Mouse (Mus musculus) CD4-positive, CD25-positive, alpha-beta regulatory T cell, adult 2 months (primary cell): ENCODE results near the gene Dnajc16.
A peak's percentile ranks its signal among the peaks of the same experiment; 100 is the strongest.
"Not testable (repeated sequence)": the region's sequence is repeated elsewhere in the genome, so short reads cannot be mapped to it uniquely, and the experiment has no call there.

Source experiments
- DNase-seq: peaks from one replicate; pipeline ENCODE4 v3.0.0-alpha.2; 2012; ENCODE audit warnings: low read depth, low spot score

Gene Dnajc16

GRCm38 (mm10) chr4:141796356-141796755, 5.6 kb upstream of the Dnajc16 start:
- no peak for DNase-seq

GRCm38 (mm10) chr4:141794152-141794535, 3.4 kb upstream of the Dnajc16 start:
- DNase-seq = no peak

GRCm38 (mm10) chr4:141793282-141794151, 2.8 kb upstream of the Dnajc16 start, which contains the start of gene Casp9:
Gene Casp9 (plus strand): TSS chr4:141793612.
- peak; percentile 98 for DNase-seq

GRCm38 (mm10) chr4:141792554-141793281, 2.0 kb upstream of the Dnajc16 start:
- DNase-seq = no peak

GRCm38 (mm10) chr4:141791951-141792350, 1.2 kb upstream of the Dnajc16 start:
- DNase-seq = no peak

GRCm38 (mm10) chr4:141791486-141791885, 755 bp upstream of the Dnajc16 start:
- DNase-seq = no peak

GRCm38 (mm10) chr4:141789564-141790218, 1.0 kb downstream of the Dnajc16 start:
- DNase-seq = no peak

- no peak for DNase-seq
Observed at GRCm38 (mm10) chr4:141787462-141787861, 3.3 kb downstream of the Dnajc16 start.

- DNase-seq = no peak
Observed at GRCm38 (mm10) chr4:141787046-141787445, 3.7 kb downstream of the Dnajc16 start.

GRCm38 (mm10) chr4:141786141-141786540, 4.6 kb downstream of the Dnajc16 start:
- no peak for DNase-seq

GRCm38 (mm10) chr4:141784835-141785234, 5.9 kb downstream of the Dnajc16 start:
- DNase-seq = no peak

- no peak for DNase-seq
Observed at GRCm38 (mm10) chr4:141781201-141781985, 9.3 kb downstream of the Dnajc16 start.

- no peak for DNase-seq
Observed at GRCm38 (mm10) chr4:141779828-141780227, 10.9 kb downstream of the Dnajc16 start.

GRCm38 (mm10) chr4:141773019-141773418, 17.7 kb downstream of the Dnajc16 start:
- DNase-seq = not testable (repeated sequence)

GRCm38 (mm10) chr4:141771823-141772222, 18.9 kb downstream of the Dnajc16 start:
- DNase-seq = no peak

- no peak for DNase-seq
Observed at GRCm38 (mm10) chr4:141769501-141770160, 21.1 kb downstream of the Dnajc16 start.

- no peak for DNase-seq
Observed at GRCm38 (mm10) chr4:141767353-141768036, 23.2 kb downstream of the Dnajc16 start.

GRCm38 (mm10) chr4:141766668-141767352, 23.9 kb downstream of the Dnajc16 start:
- DNase-seq = no peak

- peak; percentile 15 for DNase-seq
Observed at GRCm38 (mm10) chr4:141766316-141766667, 24.4 kb downstream of the Dnajc16 start.

GRCm38 (mm10) chr4:141765008-141765407, 25.7 kb downstream of the Dnajc16 start:
- DNase-seq = no peak
